Mouse (Mus musculus) midbrain, postnatal 0 days (tissue): Measurements from ENCODE around the gene Ogdh. TPM values are rescaled to one million over a fixed set of nuclear protein-coding genes. Genes with fewer than 3 reads are reported as not detected.

Source experiments
- ATAC-seq: fragments of 200-750 bp; cut with Nextera tagmentation; 2 replicates; pipeline ENCODE4 v1.8.0; 2017; ENCODE audit warnings: moderate number of reproducible peaks, mild to moderate bottlenecking, moderate TSS enrichment, moderate library complexity; ENCODE audit not compliant: low FRiP score
- DNase-seq: peaks from one replicate; pipeline ENCODE4 v3.0.0-alpha.2; 2015; ENCODE audit warnings: low spot score
- H3K27ac ChIP-seq: fragments of 300-500 bp; sonication (generic); 2 replicates; pipeline ENCODE4 v1.5.1; 2014; ENCODE audit warnings: low read depth, mild to moderate bottlenecking, low read length, mixed read lengths
- H3K27me3 ChIP-seq: fragments of 300-500 bp; sonication (generic); 2 replicates; pipeline ENCODE4 v1.6.1; 2014; ENCODE audit warnings: low read length, control low read depth, mixed read lengths; ENCODE audit not compliant: insufficient read depth
- H3K36me3 ChIP-seq: fragments of 300-500 bp; sonication (generic); 2 replicates; pipeline ENCODE4 v1.6.1; 2014; ENCODE audit warnings: low read length, control low read depth, mixed read lengths; ENCODE audit not compliant: insufficient read depth
- H3K4me1 ChIP-seq: fragments of 300-500 bp; sonication (generic); 2 replicates; pipeline ENCODE4 v1.6.1; 2014; ENCODE audit warnings: mild to moderate bottlenecking, control low read depth, antibody characterized with exemption, low read length, mixed read lengths; ENCODE audit not compliant: insufficient read depth
- H3K4me2 ChIP-seq: fragments of 300-500 bp; sonication (generic); 2 replicates; pipeline ENCODE4 v1.6.1; 2014; ENCODE audit warnings: low read depth, mild to moderate bottlenecking, low read length, mixed read lengths; ENCODE audit not compliant: poor library complexity, severe bottlenecking
- H3K4me3 ChIP-seq: fragments of 300-500 bp; sonication (generic); 2 replicates; pipeline ENCODE4 v1.5.1; 2014; ENCODE audit warnings: low read depth, mild to moderate bottlenecking, low read length, moderate library complexity
- H3K9ac ChIP-seq: fragments of 300-500 bp; sonication (generic); replicated peaks from 2 replicates; pipeline ENCODE4 v1.6.1; 2014; ENCODE audit warnings: mild to moderate bottlenecking, low read length, moderate library complexity, mixed read lengths; ENCODE audit not compliant: poor library complexity, severe bottlenecking
- H3K9me3 ChIP-seq: fragments of 300-500 bp; sonication (generic); 2 replicates; pipeline ENCODE4 v1.6.1; 2016; ENCODE audit warnings: low read length, control low read depth
- CTCF ChIP-seq: IDR thresholded peaks from 2 replicates; pipeline ENCODE4 v1.5.1; 2016; ENCODE audit warnings: antibody characterized with exemption, mild to moderate bottlenecking
- WGBS: fragments of 180-500 bp; shearing (Covaris S2); extraction: QIAGEN DNeasy Blood & Tissue Kit; methylation state at CpG from one replicate; pipeline ENCODE4 v1.1.7; 2014; 5-methylcytosine and 5-hydroxymethylcytosine counted together
- polyA plus RNA-seq: library from polyadenylated mRNA; unstranded; fragments of >200 nt; fragmentation: Nextera tagmentation; extraction: Ambion mirVana; gene quantifications from 2 replicates; pipeline ENCODE4 v1.2.1, GENCODE M21; 2015
- total RNA-seq: library from RNA; depleted of rRNA; stranded (reverse); fragments of >200 nt; gene quantifications from 2 replicates; pipeline ENCODE4 v1.2.3, GENCODE M21; 2014

Ogdh gene
- total and polyA plus RNA-seq, 2 experiments from 2014 or later, result 134 to 136 TPM

DNA sequence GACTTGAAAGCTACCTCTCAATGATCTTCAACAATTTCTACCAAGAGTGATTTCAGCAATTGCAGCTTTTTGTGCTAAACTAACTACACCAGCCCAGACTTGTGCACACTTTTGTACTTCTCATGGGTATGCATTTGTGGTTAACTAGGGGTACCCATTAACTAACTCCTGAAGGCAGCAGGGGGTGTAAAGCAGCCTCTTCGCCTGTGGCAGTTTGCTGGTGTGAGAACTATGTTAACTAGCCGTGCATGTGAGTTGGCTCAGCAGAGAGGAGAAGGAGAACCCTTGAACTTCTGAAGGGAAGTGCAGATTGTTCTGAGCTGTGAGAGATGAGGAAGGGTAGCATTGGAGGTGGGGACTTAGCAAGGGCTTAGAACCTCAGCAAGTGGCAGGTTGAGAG is 11.4 kb downstream of the Ogdh start:
- no peak overlapping the region for H3K27ac ChIP-seq
- ATAC-seq (no peak), DNase-seq (no peak)
- no peak overlapping the region for H3K9ac ChIP-seq
- H3K4me3 ChIP-seq, result no peak overlapping the region
- H3K27me3 ChIP-seq, result no peaks in the 10 kb centered on the region
- TF ChIP-seq CTCF, result no peak
- peaks cover 32% of the 10 kb centered on the region for H3K36me3 ChIP-seq
- no peak overlapping the region for H3K4me2 ChIP-seq
- no peaks in the 10 kb centered on the region for H3K4me1 ChIP-seq
- 94% methylated on average over 2 of the region's 2 CpGs for WGBS
- no peaks in the 10 kb centered on the region for H3K9me3 ChIP-seq

DNA sequence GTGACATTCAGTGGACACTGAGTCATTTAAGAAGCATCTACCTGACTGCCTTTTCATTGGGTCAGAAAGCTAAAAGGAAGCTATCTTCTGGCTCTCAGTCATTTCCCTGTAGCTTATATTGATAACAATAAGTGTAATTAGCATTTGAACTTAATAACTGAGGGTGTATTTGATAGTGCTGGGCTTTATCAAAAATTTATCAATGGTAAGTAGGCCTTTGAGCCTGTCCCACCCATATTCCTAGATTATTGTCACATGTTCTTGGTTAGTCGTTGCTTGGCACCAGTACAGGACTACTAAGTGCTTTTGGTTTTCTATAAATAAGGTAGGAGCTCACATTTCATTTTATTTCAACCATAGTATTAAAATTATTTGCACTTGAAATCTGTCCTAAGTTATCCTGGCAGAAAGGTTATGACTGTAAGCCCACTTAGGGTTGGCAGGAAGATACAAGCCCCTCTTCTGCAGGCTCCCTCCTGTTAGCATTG is 14.6 kb downstream of the Ogdh start:
- H3K9me3 ChIP-seq, result no peaks in the 10 kb centered on the region
- no peak for TF ChIP-seq CTCF
- no peak overlapping the region for H3K9ac ChIP-seq
- no peaks in the 10 kb centered on the region for H3K27me3 ChIP-seq
- no peak overlapping the region for H3K27ac ChIP-seq
- WGBS, result 96% methylated on average over 1 of the region's 1 CpGs
- no peak overlapping the region for H3K4me2 ChIP-seq
- H3K4me3 ChIP-seq, result no peak overlapping the region
- peaks cover 21% of the 10 kb centered on the region for H3K36me3 ChIP-seq
- DNase-seq (no peak), ATAC-seq (no peak)
- no peaks in the 10 kb centered on the region for H3K4me1 ChIP-seq

DNA sequence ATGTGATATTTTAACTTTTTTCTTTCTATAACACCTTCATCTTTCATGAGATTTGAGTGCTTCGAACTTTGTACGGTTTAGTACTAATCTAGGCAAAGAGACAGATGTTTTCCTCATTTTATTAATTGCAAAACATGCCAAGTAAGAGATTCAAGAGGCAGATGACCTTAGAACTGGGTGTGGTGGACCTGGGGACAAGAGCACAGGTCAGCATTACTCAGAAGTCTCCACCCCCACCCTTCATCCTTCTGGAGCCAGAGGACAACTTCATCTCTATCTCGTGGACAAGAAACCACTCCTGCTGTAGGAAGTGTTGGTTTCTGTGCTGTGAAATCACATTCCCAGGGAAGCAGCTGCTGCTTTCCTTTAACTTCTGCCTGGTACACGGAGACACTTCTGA is 16.7 kb downstream of the Ogdh start:
- ATAC-seq, result no peak
- WGBS, result 96% methylated on average over 4 of the region's 4 CpGs

DNA sequence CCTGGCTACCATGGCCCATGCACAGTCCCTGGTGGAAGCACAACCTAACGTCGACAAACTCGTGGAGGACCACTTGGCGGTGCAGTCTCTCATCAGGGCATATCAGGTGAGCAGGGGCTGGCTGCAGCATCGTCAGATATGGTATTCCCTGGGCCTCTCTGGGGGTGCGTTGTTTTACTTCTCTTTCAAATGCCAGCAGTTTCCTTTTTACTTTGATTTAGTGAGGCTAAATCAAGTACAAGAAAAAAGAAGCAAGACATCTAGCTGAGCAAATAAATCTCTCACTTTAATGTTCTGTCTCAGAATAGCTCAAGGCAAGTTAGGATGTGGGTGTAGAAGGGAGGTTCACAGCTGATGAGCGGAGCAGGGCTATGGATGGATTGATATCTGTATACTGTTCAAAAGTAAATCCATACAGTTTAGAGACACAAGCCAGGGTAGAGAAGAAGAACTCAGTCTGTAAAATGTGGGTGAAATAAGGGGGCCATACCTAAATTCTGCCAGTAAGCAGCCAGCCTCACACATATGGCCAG is 22.5 kb downstream of the Ogdh start:
- no peak for ATAC-seq
- no peaks in the 10 kb centered on the region for H3K9me3 ChIP-seq
- WGBS, result 85% methylated on average over 7 of the region's 7 CpGs
- no peaks in the 10 kb centered on the region for H3K4me1 ChIP-seq
- H3K27me3 ChIP-seq, result no peaks in the 10 kb centered on the region
- H3K27ac ChIP-seq, result no peak overlapping the region
- H3K36me3 ChIP-seq, result peaks cover 25% of the 10 kb centered on the region
- H3K9ac ChIP-seq, result no peak overlapping the region
- DNase-seq, result no peak
- H3K4me3 ChIP-seq, result no peak overlapping the region
- TF ChIP-seq CTCF, result no peak
- no peak overlapping the region for H3K4me2 ChIP-seq

More for the DNA sequence above, 16.7 kb downstream of the Ogdh start:
- H3K4me1 ChIP-seq, result no peaks in the 10 kb centered on the region
- no peak overlapping the region for H3K9ac ChIP-seq
- H3K36me3 ChIP-seq, result peaks cover 12% of the 10 kb centered on the region
- H3K27ac ChIP-seq, result no peak overlapping the region
- H3K4me3 ChIP-seq, result no peak overlapping the region
- no peak for DNase-seq
- no peak overlapping the region for H3K4me2 ChIP-seq
- no peaks in the 10 kb centered on the region for H3K27me3 ChIP-seq
- no peak for TF ChIP-seq CTCF
- no peaks in the 10 kb centered on the region for H3K9me3 ChIP-seq

DNA sequence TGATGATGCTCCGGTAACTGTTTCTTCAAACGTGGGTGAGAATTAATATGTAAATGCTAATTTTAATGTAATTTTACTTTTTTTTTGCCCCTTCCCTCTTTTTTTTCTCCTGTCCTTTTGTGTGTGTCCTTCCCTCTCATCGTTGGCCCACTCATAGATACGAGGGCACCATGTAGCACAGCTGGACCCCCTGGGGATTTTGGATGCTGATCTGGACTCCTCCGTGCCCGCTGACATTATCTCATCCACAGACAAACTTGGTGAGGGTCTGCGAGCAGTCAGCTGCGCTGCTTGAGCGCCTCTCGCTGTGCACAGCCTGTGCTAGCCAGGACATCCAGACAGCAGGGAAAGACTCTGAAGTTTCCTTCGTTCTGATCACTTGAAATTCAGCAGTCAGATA is 25.4 kb downstream of the Ogdh start:
- Histone ChIP-seq H3K27me3 (no peaks in the 10 kb centered on the region), H3K4me2 (no peak overlapping the region), H3K9ac (no peak overlapping the region), H3K4me3 (no peak overlapping the region), H3K4me1 (no peaks in the 10 kb centered on the region), H3K27ac (no peak overlapping the region), H3K9me3 (no peaks in the 10 kb centered on the region), H3K36me3 (peaks cover 39% of the 10 kb centered on the region)
- no peak for TF ChIP-seq CTCF
- no peak for ATAC-seq
- DNase-seq, result no peak
- WGBS, result 82% methylated on average over 11 of the region's 11 CpGs

DNA sequence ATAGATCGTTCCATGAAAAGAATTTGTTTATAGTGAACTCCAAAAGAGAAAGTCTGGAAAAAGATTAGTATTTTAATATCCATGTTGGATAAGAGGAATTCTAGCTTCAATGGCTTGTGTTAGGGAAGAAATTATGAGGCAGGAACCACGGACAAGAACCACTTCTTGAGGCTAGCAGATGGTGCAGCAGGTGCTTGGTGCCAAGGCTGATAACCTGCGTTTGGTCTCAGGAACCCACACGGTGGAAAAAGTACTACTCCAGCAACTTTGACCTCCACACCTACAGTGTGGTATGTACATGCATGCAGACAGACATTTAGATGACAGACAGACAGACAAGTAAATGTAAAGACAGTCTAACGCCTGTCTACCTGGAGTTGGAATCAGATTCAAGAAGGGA is 27.1 kb downstream of the Ogdh start:
- Histone ChIP-seq H3K4me1 (no peaks in the 10 kb centered on the region), H3K27me3 (no peaks in the 10 kb centered on the region), H3K4me2 (no peak overlapping the region), H3K9me3 (no peaks in the 10 kb centered on the region), H3K4me3 (no peak overlapping the region), H3K27ac (no peak overlapping the region), H3K36me3 (peaks cover 39% of the 10 kb centered on the region), H3K9ac (no peak overlapping the region)
- no peak for TF ChIP-seq CTCF
- DNase-seq (no peak), ATAC-seq (no peak)
- WGBS, result 95% methylated on average over 5 of the region's 5 CpGs
